Mouse (Mus musculus) hematopoietic stem cell, adult 5-6 weeks (primary cell): ENCODE data around the gene Rab5a. TPM values are rescaled to one million over a fixed set of nuclear protein-coding genes. Genes with fewer than 3 reads are reported as not detected.

ENCODE experiments used
- ATAC-seq, 2 experiments: fragments of 125-278 bp in 1 of 2; replicated peaks in 1 of 2; 2 replicates each; pipeline ENCODE4 v1.8.0; 2016 to 2017; ENCODE audit warnings: inconsistent platforms in 2 of 2, mild to moderate bottlenecking in 2 of 2, moderate number of reproducible peaks in 2 of 2, low read depth in 1 of 2, moderate TSS enrichment in 1 of 2; ENCODE audit not compliant: low FRiP score in 2 of 2, poor library complexity in 2 of 2, severe bottlenecking in 2 of 2, insufficient read depth in 1 of 2, low TSS enrichment in 1 of 2
- total RNA-seq: library from RNA; stranded (forward); fragments of 172-1452, 232-1000 nt; gene quantifications from 2 replicates; pipeline ENCODE4 v1.2.3, GENCODE M21; 2017

Rab5a gene
- total RNA-seq: 74.4 and 86.4 TPM in 2 replicates

GRCm38 (mm10) chr17:53478858-53479603 lies at the start of gene Rab5a:
TSS of gene Rab5a (plus strand) at chr17:53479234.
- ATAC-seq: peak; percentile 90 to 94

DNA sequence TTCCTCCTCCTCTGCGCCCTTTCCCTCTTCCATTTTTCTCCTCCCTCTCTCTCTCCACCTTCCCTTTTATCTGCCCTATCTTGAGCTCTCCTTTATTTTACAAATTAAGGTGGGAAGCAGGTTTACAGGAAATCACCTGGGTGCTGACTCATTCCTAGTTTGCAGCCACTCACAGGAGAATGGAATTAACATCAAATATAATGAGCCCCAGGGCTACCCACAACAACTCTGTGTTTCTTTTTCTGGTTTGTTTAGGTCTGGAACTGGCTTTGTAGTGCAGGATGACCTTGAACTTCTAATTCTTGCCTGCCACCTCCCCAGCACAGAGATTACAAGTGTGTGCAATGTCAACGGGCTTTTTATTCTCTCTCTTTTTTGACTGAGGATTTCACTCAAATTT lies 22.9 kb upstream of the Rab5a start:
- no peak for ATAC-seq

DNA sequence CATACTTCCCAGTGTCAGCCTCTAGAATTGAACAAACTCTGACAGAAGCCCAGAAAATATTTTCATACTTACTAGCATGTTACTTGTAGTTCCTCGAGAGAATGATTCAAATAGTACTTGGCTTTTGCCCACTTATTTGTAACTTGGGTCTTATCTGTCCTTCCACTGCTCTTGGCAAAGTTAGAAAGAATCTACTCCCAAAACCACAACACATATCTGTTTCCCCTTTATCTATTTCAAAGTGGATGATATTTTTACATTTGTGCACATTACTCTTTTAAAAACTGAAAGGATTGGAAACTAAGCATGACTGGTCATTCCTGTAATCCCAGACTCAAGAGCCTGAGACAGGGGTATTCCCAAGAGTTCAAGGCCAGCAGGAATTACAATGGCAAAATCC lies 22.3 kb upstream of the Rab5a start:
- ATAC-seq: no peak

GRCm38 (mm10) chr17:53462603-53463495 lies 16.2 kb upstream of the Rab5a start, which contains the start of gene Efhb:
TSS of gene Efhb (minus strand) at chr17:53463321.
- peak; percentile 89 to 91 for ATAC-seq

DNA sequence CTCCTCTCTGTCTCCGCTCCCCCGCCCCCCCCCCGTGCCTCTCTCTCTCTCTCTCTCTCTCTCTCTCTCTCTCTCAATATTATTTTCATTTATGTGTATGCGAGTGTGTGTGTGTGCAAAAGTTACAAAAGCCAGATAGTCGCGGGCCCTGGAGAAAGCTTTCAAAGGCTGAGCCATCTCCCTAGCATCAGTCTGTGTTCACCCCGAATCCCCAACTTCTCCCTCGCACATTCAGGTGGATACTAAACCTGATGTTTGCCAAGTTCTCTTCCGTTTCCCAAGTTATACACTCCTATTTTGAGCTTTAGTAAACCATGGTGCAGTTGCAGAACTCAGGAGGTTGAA lies 15.6 kb upstream of the Rab5a start:
- ATAC-seq: no peak

DNA sequence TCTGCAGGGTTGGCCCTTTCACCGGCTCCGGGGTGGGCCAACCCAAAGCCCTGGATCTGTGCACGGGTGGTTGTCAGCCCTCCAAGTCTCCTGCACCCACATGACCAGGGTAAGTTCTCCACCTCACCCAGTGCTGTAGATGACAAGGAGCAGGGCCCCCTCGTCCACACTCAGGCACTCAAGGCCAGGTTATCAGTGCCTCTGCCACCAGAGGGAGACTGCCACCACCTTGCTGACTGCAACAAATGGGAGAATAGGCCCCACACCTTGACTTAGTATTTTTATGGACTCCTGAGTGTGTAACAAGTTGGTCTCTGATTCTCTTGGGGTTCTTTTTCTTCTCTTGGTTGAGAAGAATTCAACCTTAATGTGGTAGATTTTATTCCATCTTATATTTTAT lies 13.5 kb upstream of the Rab5a start:
- peak; percentile 39 to 71; a peak in 3 of 4 replicates for ATAC-seq

- ATAC-seq: no peak
Observed at GRCm38 (mm10) chr17:53468697-53469096, 10.3 kb upstream of the Rab5a start.

DNA sequence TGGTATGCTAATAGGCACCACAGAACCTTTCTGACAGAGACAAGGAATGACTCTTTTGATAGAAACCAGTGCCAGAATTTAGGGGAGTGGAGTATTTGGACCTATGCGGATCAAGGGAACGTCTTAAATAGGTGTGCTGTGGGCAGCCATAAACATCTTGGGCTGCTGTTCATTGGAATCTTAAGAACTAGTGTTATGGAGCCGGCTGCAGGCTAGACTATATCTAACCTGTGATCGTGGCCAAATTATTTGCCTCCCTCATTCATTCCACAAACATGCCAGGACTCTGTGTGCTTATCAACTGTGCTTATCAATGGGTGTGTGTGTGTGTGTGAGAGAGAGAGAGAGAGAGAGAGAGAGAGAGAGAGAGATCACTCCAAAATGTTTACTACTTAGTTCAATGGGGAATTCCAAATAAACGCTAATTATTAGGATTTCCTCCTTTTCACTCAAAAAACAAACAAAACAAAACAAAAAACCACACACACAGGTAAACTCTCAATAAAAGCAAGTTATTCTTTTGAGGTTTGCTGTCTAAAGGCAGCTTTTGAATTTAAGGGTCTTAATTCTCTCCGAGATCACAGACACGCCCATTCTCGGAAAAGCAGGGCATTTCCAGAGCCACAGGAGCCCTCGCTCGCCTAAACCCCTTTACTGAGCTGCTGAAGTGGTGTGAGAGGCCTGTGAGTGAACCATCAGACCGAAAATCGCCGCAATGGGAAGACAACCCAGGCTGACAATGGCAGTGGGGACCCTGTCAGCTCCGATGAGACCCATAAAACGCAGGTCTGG lies 772 bp upstream of the Rab5a start:
- ATAC-seq: no peak; a peak in 1 of 4 replicates

- ATAC-seq: peak; percentile 10 to 27; a peak in 3 of 4 replicates
Observed at GRCm38 (mm10) chr17:53479604-53480041, 589 bp downstream of the Rab5a start.

DNA sequence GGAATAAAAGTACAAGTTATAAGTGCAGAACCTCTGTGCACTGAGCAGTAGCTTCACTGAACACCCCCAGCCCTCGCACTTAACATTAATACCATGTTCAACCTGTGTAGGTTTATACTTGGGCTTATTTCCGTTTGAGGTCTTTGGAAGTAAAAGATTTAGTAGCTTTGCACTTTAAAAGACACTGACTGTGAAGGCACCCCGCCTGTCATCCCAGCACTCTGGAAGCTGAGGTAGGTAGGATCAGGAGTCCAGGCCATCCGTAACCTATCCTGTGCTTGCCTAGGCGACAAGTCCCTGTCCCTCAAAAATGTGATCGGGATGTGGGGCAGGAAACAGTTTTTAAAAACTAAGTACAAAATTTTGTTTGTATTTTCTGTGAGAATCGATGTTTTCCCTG lies 1.4 kb downstream of the Rab5a start:
- no peak for ATAC-seq

- peak; percentile 86 to 89 for ATAC-seq
Observed at GRCm38 (mm10) chr17:53488291-53489006, 9.4 kb downstream of the Rab5a start.

GRCm38 (mm10) chr17:53489007-53489378 lies 10.0 kb downstream of the Rab5a start:
- 0 out of 4 replicates have a peak, but pooled peaks of 1 of the 2 experiments have one; percentile 4 for ATAC-seq

- no peak for ATAC-seq
Observed at GRCm38 (mm10) chr17:53502966-53503365, 23.9 kb downstream of the Rab5a start.

- peak in 1 of 2 experiments; percentile 39; a peak in 2 of 4 replicates for ATAC-seq
Observed at GRCm38 (mm10) chr17:53512311-53512951, 33.4 kb downstream of the Rab5a start.

GRCm38 (mm10) chr17:53519364-53519763 lies 40.3 kb downstream of the Rab5a start:
- ATAC-seq: no peak

- ATAC-seq: no peak
Observed at GRCm38 (mm10) chr17:53520509-53520908, 41.5 kb downstream of the Rab5a start.
